Mouse (Mus musculus) heart, postnatal 0 days (tissue): ENCODE data around the gene Map3k5.

Experiments
- CTCF ChIP-seq: IDR thresholded peaks from 2 replicates; pipeline ENCODE4 v1.5.1; 2016; ENCODE audit warnings: antibody characterized with exemption, control low read depth, low read depth
- EP300 ChIP-seq: IDR thresholded peaks from 2 replicates; pipeline ENCODE4 v1.6.1; 2016; ENCODE audit warnings: antibody characterized with exemption, low read depth

GRCm38 (mm10) chr10:19999703-20000407 lies 65.6 kb downstream of the Map3k5 start:
- TF ChIP-seq CTCF (no peak), EP300 (no peak)
